Mouse (Mus musculus) liver, adult 10 weeks (tissue): Measurements from ENCODE around the gene Mlxipl. TPM values are rescaled to one million over a fixed set of nuclear protein-coding genes. Genes with fewer than 3 reads are reported as not detected.

Experiments used
- polyA plus RNA-seq: library from polyadenylated mRNA; stranded (reverse); fragments of 350-450 nt; fragmentation: Illumina TruSeq; extraction: RNeasy Lipid Tissue Mini Kit (QIAGEN cat#74804); gene quantifications from one replicate; pipeline ENCODE4 v1.2.3, GENCODE M21; 2014; ENCODE audit warnings: low read depth, low replicate concordance

Gene Mlxipl
- 56.2 TPM for polyA plus RNA-seq

DNA sequence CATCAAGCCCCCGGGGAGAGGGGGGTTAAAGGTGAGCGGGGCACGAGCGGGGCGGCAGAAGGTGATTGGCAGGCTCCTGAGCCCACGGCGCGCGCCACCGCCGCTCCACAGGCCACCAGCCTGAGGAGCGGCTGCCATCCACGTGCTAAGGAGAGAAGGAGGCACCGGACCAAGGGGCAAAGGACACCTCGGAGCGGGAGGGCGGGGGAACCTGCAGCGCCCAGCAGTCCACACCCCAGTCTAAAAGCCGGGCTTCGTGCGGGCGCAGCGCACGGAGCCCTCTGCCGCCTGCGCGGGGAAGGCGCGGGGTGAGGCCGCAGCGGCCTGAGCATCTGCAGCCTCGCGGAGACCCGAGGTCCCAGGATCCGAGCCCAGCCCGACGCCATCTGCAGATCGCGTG lies at the start of gene Mlxipl:
TSS of gene Mlxipl (plus strand) at position 238 of the 400 bp plus-strand sequence.

GRCm38 (mm10) chr5:135063629-135064381 lies 25.9 kb upstream of the Mlxipl start, which contains the start of gene Dnajc30:
Gene Dnajc30 (plus strand): TSS chr5:135064202.

GRCm38 (mm10) chr5:135064909-135065446 lies 24.7 kb upstream of the Mlxipl start, which contains the start of gene Bud23:
Gene Bud23 (minus strand): TSS chr5:135064959.

GRCm38 (mm10) chr5:135077564-135078481 lies 11.9 kb upstream of the Mlxipl start, which contains the start of gene Vps37d:
Gene Vps37d (minus strand): TSS chr5:135078266.

DNA sequence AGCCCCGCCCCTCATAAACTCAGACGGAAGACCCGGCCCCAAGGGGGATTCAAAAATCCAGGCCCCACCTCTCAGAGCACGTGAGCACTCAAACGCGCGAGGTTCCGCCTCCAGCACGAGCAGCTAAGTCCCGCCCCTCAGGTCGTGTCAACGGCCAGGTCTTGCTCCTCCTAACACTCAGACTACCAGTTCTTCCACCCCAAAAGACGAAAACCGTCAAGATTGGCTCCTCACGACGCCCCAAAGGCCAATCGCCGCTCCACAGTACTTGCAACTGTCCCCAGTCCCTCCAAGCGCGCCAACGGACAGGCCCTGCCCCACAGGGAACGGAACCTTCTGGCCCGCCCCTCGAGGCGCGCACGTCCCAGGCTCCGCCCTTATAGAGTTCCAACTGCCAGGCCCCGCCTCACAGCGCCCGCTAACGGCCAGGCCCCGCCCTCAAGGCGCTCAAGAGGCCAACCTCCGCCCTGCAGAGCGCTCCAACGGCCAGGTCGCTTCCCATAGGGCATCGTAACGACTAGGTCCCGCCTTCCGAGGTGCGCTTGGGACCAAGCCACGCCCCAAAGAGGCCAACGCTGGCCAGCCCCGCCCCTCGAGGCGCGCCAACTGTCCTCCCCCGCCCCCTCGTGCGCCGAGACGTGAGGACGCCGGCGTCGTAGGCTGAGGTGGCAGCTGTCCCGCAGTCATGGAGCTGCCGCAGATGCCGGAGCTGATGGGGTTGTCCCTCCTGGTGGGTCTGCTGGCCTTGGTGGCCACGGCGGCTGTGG lies 59.5 kb downstream of the Mlxipl start, which contains the start of gene Tbl2:
TSS of gene Tbl2 (plus strand) at position 605 of the 767 bp plus-strand sequence.

GRCm38 (mm10) chr5:135168063-135169062 lies 78.7 kb downstream of the Mlxipl start, which contains the start of gene Bcl7b:
Gene Bcl7b (plus strand): TSS chr5:135168283.

DNA sequence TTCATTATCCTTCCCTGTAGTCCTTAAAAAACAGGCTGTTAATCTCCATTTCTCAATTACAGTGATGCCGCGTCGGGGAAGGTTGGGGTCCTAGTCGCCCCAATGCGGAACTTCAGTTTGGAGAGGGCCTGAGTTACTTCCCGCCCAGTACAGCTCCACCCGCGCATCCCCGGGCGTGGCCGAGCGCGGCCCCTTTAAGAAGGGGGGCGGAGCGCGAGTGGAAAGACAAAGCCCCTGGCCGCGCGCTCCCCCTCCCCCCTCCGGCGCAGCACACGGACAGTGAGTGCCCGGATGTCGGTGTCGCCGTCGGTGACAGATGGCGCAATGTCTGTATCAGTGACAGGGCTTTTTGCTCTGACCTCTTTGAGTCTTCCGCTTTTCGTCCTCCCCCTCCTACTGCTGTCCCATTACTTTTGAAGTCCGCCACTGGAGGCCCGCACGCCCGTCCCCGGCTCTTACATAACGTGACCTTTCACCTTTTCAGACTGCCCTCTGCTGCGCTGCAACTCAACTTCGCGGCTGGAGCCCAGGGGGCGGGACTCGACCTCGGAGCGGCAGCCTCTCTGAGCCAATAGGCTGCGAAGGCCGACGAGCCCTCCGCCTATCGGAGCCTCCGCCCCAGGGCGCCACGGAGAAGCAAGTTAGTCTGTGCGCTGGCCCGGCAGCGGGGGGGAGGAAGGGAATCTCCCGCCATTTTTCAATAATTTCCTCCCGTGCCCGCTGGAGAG lies 97.1 kb downstream of the Mlxipl start, which contains the start of gene Baz1b:
TSS of gene Baz1b (plus strand) at position 644 of the 728 bp plus-strand sequence.

Other genes starting within 250 kb of the Mlxipl start
- gene Tmem270, start 183.2 kb upstream of the Mlxipl start, polyA plus RNA-seq: not detected
- gene Cldn13, start 174.4 kb upstream of the Mlxipl start, polyA plus RNA-seq: not detected
- 8.1 TPM for gene Mettl27, start 157.5 kb upstream of the Mlxipl start, polyA plus RNA-seq
- not detected for gene Cldn4, start 143.0 kb upstream of the Mlxipl start, polyA plus RNA-seq
- gene Cldn3, start 103.7 kb upstream of the Mlxipl start, polyA plus RNA-seq: not detected
- gene Abhd11, start 80.7 kb upstream of the Mlxipl start, polyA plus RNA-seq: 7.5 TPM
- gene Stx1a, start 66.4 kb upstream of the Mlxipl start, polyA plus RNA-seq: not detected
- 12.7 TPM for gene Dnajc30, start 25.7 kb upstream of the Mlxipl start, polyA plus RNA-seq
- gene Bud23, start 24.9 kb upstream of the Mlxipl start, polyA plus RNA-seq: 10.0 TPM
- not detected for gene Vps37d, start 11.6 kb upstream of the Mlxipl start, polyA plus RNA-seq
- 2.5 TPM for gene Tbl2, start 59.8 kb downstream of the Mlxipl start, polyA plus RNA-seq
- gene Bcl7b, start 78.4 kb downstream of the Mlxipl start, polyA plus RNA-seq: 6.0 TPM
- gene Baz1b, start 97.4 kb downstream of the Mlxipl start, polyA plus RNA-seq: 14.2 TPM
- not detected for gene Fzd9, start 161.3 kb downstream of the Mlxipl start, polyA plus RNA-seq